Mouse (Mus musculus): Measurements from ENCODE around the gene Cdip1.

DNA sequence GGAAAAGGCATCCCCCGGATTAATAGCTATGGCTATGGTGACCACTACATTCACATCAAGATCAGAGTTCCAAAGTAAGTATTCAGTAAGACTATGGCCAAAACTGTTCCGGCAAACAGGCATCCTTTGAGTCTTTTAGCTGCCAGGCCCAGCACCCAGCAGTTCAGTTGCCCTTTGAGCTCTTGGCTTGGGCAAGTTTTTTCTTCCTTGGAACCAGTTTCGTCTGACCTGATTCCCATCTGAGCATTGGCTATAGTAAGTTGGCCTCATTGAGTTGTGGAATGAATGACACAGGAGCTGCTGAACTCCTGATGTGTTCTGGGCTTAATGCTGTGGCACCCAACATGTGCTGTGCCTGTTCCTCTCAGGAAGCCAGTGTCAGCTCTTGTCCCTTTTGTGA, 88.9 kb downstream of the Cdip1 start:
- TF ChIP-seq CTCF (IDR thresholded peaks at IDR 0.05; ENCODE audit: insufficient read depth, low read length) (no peak), POLR2A (IDR thresholded peaks at IDR 0.05; ENCODE audit: borderline replicate concordance, extremely low read depth, low read depth, low read length) (no peak)
